Mouse (Mus musculus) liver, adult 2 months (tissue): ENCODE data around the gene Pde9a.

Experiments used
- CTCF ChIP-seq: fragments of 200-500 bp; IDR thresholded peaks from 2 replicates; pipeline ENCODE4 v1.5.1; 2011; ENCODE audit warnings: low read depth, low read length, control low read depth
- POLR2A ChIP-seq: fragments of 200-500 bp; IDR thresholded peaks from 2 replicates; pipeline ENCODE4 v1.6.1; 2011; ENCODE audit warnings: low read length, control low read depth; ENCODE audit not compliant: insufficient read depth; ENCODE audit errors: extremely low read depth

DNA sequence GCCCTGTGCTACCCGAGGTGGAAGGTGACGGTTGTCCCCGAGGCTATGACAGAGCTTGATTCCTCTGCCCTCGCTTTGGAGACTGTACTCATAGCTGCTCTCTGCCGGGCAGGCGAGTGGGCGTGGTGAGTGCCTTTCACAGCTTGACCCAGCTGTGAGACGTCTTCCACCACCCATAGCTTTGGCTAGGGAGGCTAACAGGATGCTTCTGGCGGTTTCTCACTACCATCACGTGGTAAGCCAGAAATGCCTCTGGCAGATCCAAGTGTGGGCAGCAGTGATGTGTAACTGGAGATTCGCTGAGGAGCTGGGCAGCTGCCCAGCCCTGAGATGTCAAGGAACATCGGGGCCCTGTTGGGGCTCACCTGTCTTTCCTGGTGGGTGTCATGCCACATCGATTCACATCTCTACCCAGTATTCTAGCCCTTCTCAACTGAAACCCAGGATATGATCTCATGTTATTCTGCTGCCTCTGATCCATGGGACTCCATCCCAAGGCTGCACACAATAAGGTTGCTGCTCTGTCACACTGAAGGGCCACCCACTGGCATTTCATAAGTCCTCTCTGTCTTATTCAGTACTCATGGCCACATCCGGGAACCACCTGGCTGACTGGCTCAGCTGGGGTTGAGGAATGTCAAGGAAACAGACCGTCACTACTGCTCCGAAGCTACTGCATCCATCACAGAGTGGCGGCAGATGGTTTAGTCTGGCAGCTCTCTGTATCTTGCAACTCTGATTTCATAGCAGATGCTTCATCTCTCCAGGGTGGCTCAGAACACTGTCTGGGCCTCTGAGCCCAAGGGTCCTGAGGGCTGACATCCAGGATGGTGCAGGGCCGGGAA lies 70.9 kb downstream of the Pde9a start:
- no peak for TF ChIP-seq POLR2A
- no peak for TF ChIP-seq CTCF
